Mouse (Mus musculus) lung, postnatal 0 days (tissue): ENCODE data around the gene Dync1h1.

Experiments
- CTCF ChIP-seq: IDR thresholded peaks from 2 replicates; pipeline ENCODE4 v1.5.1; 2016; ENCODE audit warnings: antibody characterized with exemption, mild to moderate bottlenecking
- EP300 ChIP-seq: IDR thresholded peaks from 2 replicates; pipeline ENCODE4 v1.6.1; 2016; ENCODE audit warnings: antibody characterized with exemption, mild to moderate bottlenecking, control low read depth

- TF ChIP-seq CTCF, result no peak
- no peak for TF ChIP-seq EP300
Observed at GRCm38 (mm10) chr12:110696975-110697400, 95.7 kb downstream of the Dync1h1 start.
